Mouse (Mus musculus) midbrain, embryonic 15.5 days (tissue): Measurements from ENCODE around the gene Hdac9. TPM values are rescaled to one million over a fixed set of nuclear protein-coding genes. Genes with fewer than 3 reads are reported as not detected.

Experiments
- ATAC-seq: fragments of 200-750 bp; cut with Nextera tagmentation; replicated peaks from 2 replicates; pipeline ENCODE4 v1.8.0; 2017; ENCODE audit warnings: moderate TSS enrichment
- H3K27ac ChIP-seq: fragments of 300-500 bp; sonication (generic); 2 replicates; pipeline ENCODE4 v1.5.1; 2015; ENCODE audit warnings: mild to moderate bottlenecking, inconsistent platforms
- H3K27me3 ChIP-seq: fragments of 300-500 bp; sonication (generic); replicated peaks from 2 replicates; pipeline ENCODE4 v1.6.1; 2015; ENCODE audit warnings: inconsistent platforms
- H3K36me3 ChIP-seq: fragments of 300-500 bp; sonication (generic); replicated peaks from 2 replicates; pipeline ENCODE4 v1.6.1; 2015; ENCODE audit warnings: inconsistent platforms
- H3K4me1 ChIP-seq: fragments of 300-500 bp; sonication (generic); 2 replicates; pipeline ENCODE4 v1.6.1; 2015; ENCODE audit warnings: inconsistent platforms
- H3K4me2 ChIP-seq: fragments of 300-500 bp; sonication (generic); 2 replicates; pipeline ENCODE4 v1.6.1; 2015; ENCODE audit warnings: inconsistent platforms, mild to moderate bottlenecking, moderate library complexity
- H3K4me3 ChIP-seq: fragments of 300-500 bp; sonication (generic); 2 replicates; pipeline ENCODE4 v1.5.1; 2015; ENCODE audit warnings: mild to moderate bottlenecking, inconsistent platforms
- H3K9ac ChIP-seq: fragments of 300-500 bp; sonication (generic); 2 replicates; pipeline ENCODE4 v1.6.1; 2015; ENCODE audit warnings: mild to moderate bottlenecking, inconsistent platforms
- H3K9me3 ChIP-seq: fragments of 300-500 bp; sonication (generic); 2 replicates; pipeline ENCODE4 v1.6.1; 2016; ENCODE audit warnings: inconsistent platforms
- WGBS: fragments of 180-500 bp; shearing (Covaris S2); methylation state at CpG from one replicate; pipeline ENCODE4 v1.1.7; 2015; ENCODE audit warnings: mixed read lengths; 5-methylcytosine and 5-hydroxymethylcytosine counted together
- polyA plus RNA-seq: library from polyadenylated mRNA; unstranded; fragments of >200 nt; fragmentation: Nextera tagmentation; extraction: Ambion mirVana; gene quantifications from 2 replicates; pipeline ENCODE4 v1.2.1, GENCODE M21; 2015

Gene Hdac9
- polyA plus RNA-seq, 1 experiment from 2014 or later = 10.8 TPM

- Histone ChIP-seq H3K4me1 (0 out of 2 replicates have a peak, but pooled peaks cover 5% of the 10 kb centered on the region), H3K4me3 (no peak overlapping the region), H3K27me3 (no peaks in the 10 kb centered on the region), H3K27ac (no peak overlapping the region), H3K36me3 (no peaks in the 10 kb centered on the region), H3K9ac (no peak overlapping the region), H3K4me2 (no peak overlapping the region), H3K9me3 (no peaks in the 10 kb centered on the region)
- WGBS = 49% methylated on average over 8 of the region's 8 CpGs
- ATAC-seq = no peak
These were observed 418.6 kb downstream of the Hdac9 start for GRCm38 (mm10) chr12:34498331-34498730.

- no peak overlapping the region for H3K27ac ChIP-seq
- H3K9ac ChIP-seq = no peak overlapping the region
- no peak overlapping the region for H3K4me2 ChIP-seq
- no peaks in the 10 kb centered on the region for H3K36me3 ChIP-seq
- no peaks in the 10 kb centered on the region for H3K27me3 ChIP-seq
- H3K4me3 ChIP-seq = no peak overlapping the region
- H3K4me1 ChIP-seq = 0 out of 2 replicates have a peak, but pooled peaks cover 5% of the 10 kb centered on the region
- no peaks in the 10 kb centered on the region for H3K9me3 ChIP-seq
- WGBS = 84% methylated on average over 3 of the region's 3 CpGs
- ATAC-seq = no peak
These were observed 419.2 kb downstream of the Hdac9 start for GRCm38 (mm10) chr12:34497702-34498101.

GRCm38 (mm10) chr12:34495940-34496339, 421.0 kb downstream of the Hdac9 start:
- 0 out of 2 replicates have a peak, but pooled peaks cover 5% of the 10 kb centered on the region for H3K4me1 ChIP-seq
- no peak overlapping the region for H3K9ac ChIP-seq
- 0 out of 2 replicates have a peak overlapping the region, but pooled peaks have one; percentile 0 for H3K4me2 ChIP-seq
- peak overlapping the region; percentile 24 for H3K4me3 ChIP-seq
- no peaks in the 10 kb centered on the region for H3K36me3 ChIP-seq
- H3K27ac ChIP-seq = no peak overlapping the region
- H3K9me3 ChIP-seq = no peaks in the 10 kb centered on the region
- WGBS = 28% methylated on average over 3 of the region's 3 CpGs
- peak; percentile 59; the same call in 1 of the 2 replicates for ATAC-seq
- no peaks in the 10 kb centered on the region for H3K27me3 ChIP-seq

GRCm38 (mm10) chr12:34489629-34490028, 427.3 kb downstream of the Hdac9 start:
- Histone ChIP-seq H3K9me3 (no peaks in the 10 kb centered on the region), H3K9ac (no peak overlapping the region), H3K4me3 (no peak overlapping the region), H3K27me3 (no peaks in the 10 kb centered on the region), H3K4me2 (no peak overlapping the region), H3K27ac (no peak overlapping the region), H3K4me1 (no peaks in the 10 kb centered on the region), H3K36me3 (no peaks in the 10 kb centered on the region)
- no peak for ATAC-seq

- Histone ChIP-seq H3K27ac (no peak overlapping the region), H3K27me3 (no peaks in the 10 kb centered on the region), H3K4me3 (no peak overlapping the region), H3K36me3 (no peaks in the 10 kb centered on the region), H3K4me2 (no peak overlapping the region), H3K9me3 (no peaks in the 10 kb centered on the region), H3K9ac (no peak overlapping the region), H3K4me1 (no peaks in the 10 kb centered on the region)
- ATAC-seq = no peak
- 89% methylated on average over 1 of the region's 1 CpGs for WGBS
These were observed 429.2 kb downstream of the Hdac9 start for GRCm38 (mm10) chr12:34487666-34488065.

GRCm38 (mm10) chr12:34487021-34487420, 429.9 kb downstream of the Hdac9 start:
- Histone ChIP-seq H3K4me2 (no peak overlapping the region), H3K27me3 (no peaks in the 10 kb centered on the region), H3K9me3 (no peaks in the 10 kb centered on the region), H3K9ac (no peak overlapping the region), H3K27ac (no peak overlapping the region), H3K4me1 (no peaks in the 10 kb centered on the region), H3K4me3 (no peak overlapping the region), H3K36me3 (no peaks in the 10 kb centered on the region)
- ATAC-seq = no peak
- WGBS = 87% methylated on average over 3 of the region's 3 CpGs

GRCm38 (mm10) chr12:34486016-34486415, 430.9 kb downstream of the Hdac9 start:
- no peak overlapping the region for H3K4me2 ChIP-seq
- no peak overlapping the region for H3K9ac ChIP-seq
- no peak overlapping the region for H3K27ac ChIP-seq
- no peak for ATAC-seq
- H3K27me3 ChIP-seq = no peaks in the 10 kb centered on the region
- no peaks in the 10 kb centered on the region for H3K36me3 ChIP-seq
- WGBS = 79% methylated on average over 2 of the region's 2 CpGs
- H3K9me3 ChIP-seq = no peaks in the 10 kb centered on the region
- H3K4me1 ChIP-seq = no peaks in the 10 kb centered on the region
- no peak overlapping the region for H3K4me3 ChIP-seq

- Histone ChIP-seq H3K9me3 (no peaks in the 10 kb centered on the region), H3K27me3 (no peaks in the 10 kb centered on the region), H3K9ac (no peak overlapping the region), H3K27ac (no peak overlapping the region), H3K4me1 (no peaks in the 10 kb centered on the region), H3K36me3 (no peaks in the 10 kb centered on the region), H3K4me2 (no peak overlapping the region), H3K4me3 (no peak overlapping the region)
- WGBS = 96% methylated on average over 5 of the region's 5 CpGs
- no peak for ATAC-seq
These were observed 435.2 kb downstream of the Hdac9 start for GRCm38 (mm10) chr12:34481702-34482101.

GRCm38 (mm10) chr12:34472949-34473651, 443.8 kb downstream of the Hdac9 start:
- Histone ChIP-seq H3K9me3 (no peaks in the 10 kb centered on the region), H3K27me3 (no peaks in the 10 kb centered on the region), H3K9ac (no peak overlapping the region), H3K4me2 (no peak overlapping the region), H3K27ac (no peak overlapping the region), H3K4me1 (no peaks in the 10 kb centered on the region), H3K36me3 (no peaks in the 10 kb centered on the region), H3K4me3 (no peak overlapping the region)
- ATAC-seq = no peak
- 87% methylated on average over 10 of the region's 10 CpGs for WGBS

- H3K9me3 ChIP-seq = no peaks in the 10 kb centered on the region
- H3K9ac ChIP-seq = no peak overlapping the region
- ATAC-seq = no peak
- H3K4me3 ChIP-seq = no peak overlapping the region
- no peaks in the 10 kb centered on the region for H3K27me3 ChIP-seq
- H3K4me1 ChIP-seq = no peaks in the 10 kb centered on the region
- H3K36me3 ChIP-seq = no peaks in the 10 kb centered on the region
- WGBS = 67% methylated on average over 4 of the region's 4 CpGs
- no peak overlapping the region for H3K27ac ChIP-seq
- H3K4me2 ChIP-seq = no peak overlapping the region
These were observed 444.4 kb downstream of the Hdac9 start for GRCm38 (mm10) chr12:34472542-34472941.

- H3K4me2 ChIP-seq = no peak overlapping the region
- H3K9ac ChIP-seq = no peak overlapping the region
- no peaks in the 10 kb centered on the region for H3K27me3 ChIP-seq
- no peak overlapping the region for H3K4me3 ChIP-seq
- no peaks in the 10 kb centered on the region for H3K9me3 ChIP-seq
- no peaks in the 10 kb centered on the region for H3K36me3 ChIP-seq
- H3K4me1 ChIP-seq = no peaks in the 10 kb centered on the region
- 69% methylated on average over 1 of the region's 1 CpGs for WGBS
- no peak for ATAC-seq
- no peak overlapping the region for H3K27ac ChIP-seq
These were observed 455.2 kb downstream of the Hdac9 start for GRCm38 (mm10) chr12:34461728-34462127.

- H3K4me2 ChIP-seq = no peak overlapping the region
- H3K4me1 ChIP-seq = no peaks in the 10 kb centered on the region
- no peaks in the 10 kb centered on the region for H3K9me3 ChIP-seq
- H3K27me3 ChIP-seq = no peaks in the 10 kb centered on the region
- ATAC-seq = no peak
- H3K4me3 ChIP-seq = no peak overlapping the region
- 90% methylated on average over 5 of the region's 5 CpGs for WGBS
- no peak overlapping the region for H3K27ac ChIP-seq
- H3K9ac ChIP-seq = no peak overlapping the region
- H3K36me3 ChIP-seq = no peaks in the 10 kb centered on the region
These were observed 464.3 kb downstream of the Hdac9 start for GRCm38 (mm10) chr12:34452643-34453042.

GRCm38 (mm10) chr12:34451198-34451597, 465.7 kb downstream of the Hdac9 start:
- H3K4me2 ChIP-seq = no peak overlapping the region
- 58% methylated on average over 2 of the region's 2 CpGs for WGBS
- no peaks in the 10 kb centered on the region for H3K9me3 ChIP-seq
- H3K27me3 ChIP-seq = no peaks in the 10 kb centered on the region
- ATAC-seq = peak; percentile 67
- no peak overlapping the region for H3K4me3 ChIP-seq
- H3K36me3 ChIP-seq = no peaks in the 10 kb centered on the region
- H3K4me1 ChIP-seq = no peaks in the 10 kb centered on the region
- no peak overlapping the region for H3K27ac ChIP-seq
- no peak overlapping the region for H3K9ac ChIP-seq
